Mouse (Mus musculus): ENCODE results near the gene Gria1.

Gene Gria1

DNA sequence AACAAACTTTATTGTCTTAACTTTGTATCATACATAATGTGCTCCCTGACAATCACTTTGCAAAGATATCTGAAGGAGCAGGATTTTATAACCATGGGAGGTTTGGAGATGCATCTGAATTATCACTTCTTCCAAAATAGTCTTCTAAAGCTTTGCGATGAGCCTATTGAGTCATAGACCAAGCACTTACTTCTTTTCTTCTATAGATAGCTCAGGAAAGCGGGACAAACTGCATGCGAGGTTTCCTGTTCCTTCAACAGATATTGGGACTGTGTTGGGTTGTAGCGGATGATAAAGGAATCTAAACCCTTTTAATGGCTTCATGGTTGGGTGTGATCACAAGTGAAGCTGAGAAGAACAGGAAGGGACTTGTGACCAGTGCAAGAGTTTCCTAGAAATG lies 263.5 kb downstream of the Gria1 start:
- no peak for DNase-seq (ENCODE audit: extremely low read depth, low read depth)

GRCm38 (mm10) chr11:57278056-57278455 lies 266.9 kb downstream of the Gria1 start:
- DNase-seq (ENCODE audit: extremely low read depth, low read depth) = no peak

DNA sequence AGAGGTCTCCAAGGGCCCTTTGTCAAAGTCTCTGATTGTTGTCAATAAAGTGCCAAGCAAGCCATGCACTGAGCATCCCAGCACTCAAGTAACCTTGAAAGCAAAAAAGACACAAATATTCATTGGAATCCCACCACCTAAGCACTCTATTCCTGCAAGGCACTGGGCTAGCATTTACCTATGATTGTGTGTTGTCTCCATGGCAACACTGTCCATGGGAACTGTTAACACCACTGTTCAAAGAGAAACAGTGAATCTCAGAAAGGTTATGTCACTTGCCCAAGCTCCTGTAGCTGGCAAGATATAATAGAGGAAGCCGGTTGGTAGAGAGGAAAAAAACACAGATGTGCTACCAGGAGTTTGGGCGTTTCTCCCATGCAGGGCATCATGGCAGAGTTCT lies 274.9 kb downstream of the Gria1 start:
- no peak for DNase-seq (ENCODE audit: extremely low read depth, low read depth)

GRCm38 (mm10) chr11:57297376-57297775 lies 286.2 kb downstream of the Gria1 start:
- DNase-seq (ENCODE audit: extremely low read depth, low read depth) = no peak

DNA sequence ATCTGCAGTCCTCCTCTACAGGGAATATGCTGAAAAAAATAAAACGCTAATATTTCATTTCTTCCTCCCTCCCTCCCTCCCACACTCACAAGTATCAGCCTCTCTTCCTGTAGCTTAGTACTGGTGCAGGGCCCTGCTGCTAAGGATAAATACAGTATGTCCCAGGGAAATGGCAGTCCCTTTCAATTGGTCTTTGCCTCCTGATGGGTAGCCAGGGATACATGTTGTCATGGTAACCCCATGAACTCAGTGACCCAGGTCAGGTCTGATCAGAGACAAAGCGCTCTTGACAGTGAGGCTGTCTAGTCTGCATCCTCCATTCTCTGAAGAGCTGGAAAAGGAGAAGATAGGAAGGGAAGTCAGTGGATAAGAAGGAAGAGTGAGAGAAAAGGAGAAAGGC lies 287.1 kb downstream of the Gria1 start:
- DNase-seq (ENCODE audit: extremely low read depth, low read depth) = no peak

GRCm38 (mm10) chr11:57298665-57299064 lies 287.5 kb downstream of the Gria1 start:
- no peak for DNase-seq (ENCODE audit: extremely low read depth, low read depth)

GRCm38 (mm10) chr11:57303602-57304001 lies 292.4 kb downstream of the Gria1 start:
- DNase-seq (ENCODE audit: extremely low read depth, low read depth) = no peak

DNA sequence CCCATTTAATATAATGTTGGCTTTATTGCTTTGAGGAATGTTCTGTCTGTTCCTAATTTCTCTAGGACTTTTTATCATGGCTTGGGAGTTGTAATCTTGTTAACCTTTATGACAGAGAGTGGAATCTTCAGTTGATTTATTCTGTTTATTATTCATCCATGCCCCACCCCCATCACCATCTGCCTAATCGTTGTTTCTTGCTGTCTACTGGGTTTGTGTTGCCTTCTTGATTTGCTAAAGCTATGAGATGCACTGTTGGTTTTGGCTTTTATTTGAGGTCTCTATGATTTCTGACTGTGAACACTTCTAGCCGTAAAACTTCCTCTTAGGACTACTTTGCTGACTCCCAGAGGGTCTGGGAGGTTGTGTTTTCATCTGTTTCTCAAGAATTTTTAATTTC lies 294.9 kb downstream of the Gria1 start:
- no peak for DNase-seq (ENCODE audit: extremely low read depth, low read depth)

DNA sequence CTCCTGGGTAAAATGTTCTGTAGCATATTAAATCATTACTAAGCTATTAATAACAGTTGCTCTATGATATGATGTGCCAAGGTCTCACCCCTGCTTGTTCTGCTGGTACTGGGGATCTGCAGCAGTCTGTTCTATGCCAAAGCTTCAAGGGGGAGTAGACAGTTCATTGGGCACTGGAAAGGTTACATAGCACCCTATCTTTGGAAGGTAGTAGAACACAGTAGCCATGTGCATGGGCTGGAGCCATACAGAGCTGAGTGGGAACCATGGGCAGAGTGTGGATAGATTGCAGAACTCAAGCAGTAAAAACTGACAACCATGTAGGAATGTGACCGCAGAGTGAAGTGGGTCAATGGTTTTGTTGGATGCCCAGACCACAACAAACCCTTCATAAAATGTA lies 295.7 kb downstream of the Gria1 start:
- DNase-seq (ENCODE audit: extremely low read depth, low read depth) = no peak

GRCm38 (mm10) chr11:57317063-57317462 lies 305.9 kb downstream of the Gria1 start:
- DNase-seq (ENCODE audit: extremely low read depth, low read depth) = no peak

GRCm38 (mm10) chr11:57317478-57317877 lies 306.3 kb downstream of the Gria1 start:
- DNase-seq (ENCODE audit: extremely low read depth, low read depth) = no peak

- no peak for DNase-seq (ENCODE audit: extremely low read depth, low read depth)
Observed at GRCm38 (mm10) chr11:57319374-57319773, 308.2 kb downstream of the Gria1 start.

DNA sequence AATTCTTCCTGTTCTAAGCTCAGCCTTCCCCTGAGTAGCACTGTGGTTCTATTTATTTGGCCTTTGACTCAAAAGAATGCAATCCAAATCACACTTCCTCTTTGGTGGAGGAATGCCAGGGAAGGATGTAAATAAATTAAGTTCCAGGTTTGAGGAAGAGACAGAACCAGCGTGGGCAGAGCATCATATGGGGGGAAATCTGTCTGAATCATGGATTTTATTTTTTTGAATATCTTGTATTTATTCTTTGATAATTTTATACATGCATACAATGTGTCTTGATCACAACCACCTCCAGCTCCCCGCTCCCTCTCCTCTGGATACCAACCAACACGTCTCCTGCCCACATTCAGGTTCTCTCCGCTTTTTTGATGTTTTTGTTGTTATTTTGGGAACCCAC lies 312.9 kb downstream of the Gria1 start:
- DNase-seq (ENCODE audit: extremely low read depth, low read depth) = no peak
